Mouse (Mus musculus) forebrain, postnatal 0 days (tissue): ENCODE measurements at regions not wholly inside any gene's neighbourhood (a gene's known extent, or its start where the extent isn't known, plus 50 kb on each side); places are given as distances from the start of the nearest gene placed in this dataset.
A peak's percentile ranks its signal among the peaks of the same experiment; 100 is the strongest.

ENCODE experiments used
- ATAC-seq: fragments of 200-750 bp; cut with Nextera tagmentation; 2 replicates; pipeline ENCODE4 v1.8.0; 2017; ENCODE audit warnings: mild to moderate bottlenecking, moderate library complexity
- DNase-seq: peaks from one replicate; pipeline ENCODE4 v3.0.0-alpha.2; 2015
- H3K27ac ChIP-seq: fragments of 300-500 bp; sonication (generic); 2 replicates; pipeline ENCODE4 v1.5.1; 2014; ENCODE audit warnings: low read depth, mild to moderate bottlenecking, antibody characterized with exemption, low read length, moderate library complexity, mixed read lengths
- H3K27me3 ChIP-seq: fragments of 300-500 bp; sonication (generic); 2 replicates; pipeline ENCODE4 v1.6.1; 2014; ENCODE audit warnings: mild to moderate bottlenecking, low read length, mixed read lengths; ENCODE audit not compliant: insufficient read depth
- H3K36me3 ChIP-seq: fragments of 300-500 bp; sonication (generic); 2 replicates; pipeline ENCODE4 v1.6.1; 2014; ENCODE audit warnings: mild to moderate bottlenecking, moderate library complexity; ENCODE audit not compliant: insufficient read depth
- H3K4me1 ChIP-seq: fragments of 300-500 bp; sonication (generic); 2 replicates; pipeline ENCODE4 v1.6.1; 2014; ENCODE audit warnings: antibody characterized with exemption; ENCODE audit not compliant: insufficient read depth
- H3K4me2 ChIP-seq: fragments of 300-500 bp; sonication (generic); 2 replicates; pipeline ENCODE4 v1.6.1; 2014; ENCODE audit warnings: low read depth, mild to moderate bottlenecking, moderate library complexity
- H3K4me3 ChIP-seq: fragments of 300-500 bp; sonication (generic); 2 replicates; pipeline ENCODE4 v1.5.1; 2014; ENCODE audit warnings: low read depth, low read length, mixed read lengths
- H3K9ac ChIP-seq: fragments of 300-500 bp; sonication (generic); 2 replicates; pipeline ENCODE4 v1.6.1; 2014; ENCODE audit warnings: mild to moderate bottlenecking
- H3K9me3 ChIP-seq: fragments of 300-500 bp; sonication (generic); 2 replicates; pipeline ENCODE4 v1.6.1; 2016; ENCODE audit warnings: low read length
- CTCF ChIP-seq: sonication (generic); IDR thresholded peaks from 2 replicates; pipeline ENCODE4 v1.5.1; 2016; ENCODE audit warnings: antibody characterized with exemption, control low read depth, low read depth
- WGBS: fragments of 180-500 bp; shearing (Covaris S2); extraction: QIAGEN DNeasy Blood & Tissue Kit; methylation state at CpG from one replicate; pipeline ENCODE4 v1.1.7; 2014; 5-methylcytosine and 5-hydroxymethylcytosine counted together

DNA sequence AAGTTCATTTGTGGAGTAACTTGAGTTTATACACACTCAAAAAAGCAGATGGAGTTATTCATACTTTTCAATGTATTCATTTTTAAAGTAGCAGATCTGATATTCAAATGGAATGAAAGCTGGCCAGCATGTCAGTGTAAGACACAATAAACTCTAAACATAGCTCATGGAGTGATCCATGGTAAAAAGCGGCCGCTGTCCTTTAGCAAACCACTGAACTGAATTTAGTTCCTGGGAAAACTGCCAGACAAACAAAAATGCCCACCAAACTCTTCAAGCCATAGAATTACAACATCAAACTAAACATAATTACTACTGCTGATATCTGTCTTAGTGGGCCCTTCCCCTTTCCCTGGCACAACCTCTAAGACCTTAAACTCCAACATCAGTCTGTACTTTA lies 425.0 kb downstream of the Pcdh10 start:
- Histone ChIP-seq H3K4me3 (no peak overlapping the region), H3K27ac (no peak overlapping the region), H3K27me3 (no peaks in the 10 kb centered on the region), H3K4me1 (no peaks in the 10 kb centered on the region), H3K9ac (no peak overlapping the region), H3K36me3 (no peaks in the 10 kb centered on the region), H3K4me2 (no peak overlapping the region), H3K9me3 (no peaks in the 10 kb centered on the region)
- DNase-seq (peak; percentile 6), ATAC-seq (no peak)
- 23% methylated on average over 2 of the region's 2 CpGs for WGBS
- no peak for TF ChIP-seq CTCF
